Mouse (Mus musculus) heart, postnatal 0 days (tissue): ENCODE measurements at regions not wholly inside any gene's neighbourhood (a gene's known extent, or its start where the extent isn't known, plus 50 kb on each side); places are given as distances from the start of the nearest gene placed in this dataset.

Experiments used
- ATAC-seq: fragments of 200-750 bp; cut with Nextera tagmentation; 2 replicates; pipeline ENCODE4 v1.8.0; 2017; ENCODE audit warnings: low read depth, moderate number of reproducible peaks, moderate library complexity; ENCODE audit not compliant: insufficient read depth
- DNase-seq: peaks from one replicate; pipeline ENCODE4 v3.0.0-alpha.2; 2016; ENCODE audit warnings: low spot score
- H3K27ac ChIP-seq: fragments of 300-500 bp; sonication (generic); 2 replicates; pipeline ENCODE4 v1.5.1; 2014; ENCODE audit warnings: low read depth, mild to moderate bottlenecking
- H3K27me3 ChIP-seq: fragments of 300-500 bp; sonication (generic); 2 replicates; pipeline ENCODE4 v1.6.1; 2014; ENCODE audit warnings: low read length, mixed read lengths; ENCODE audit not compliant: control insufficient read depth, insufficient read depth
- H3K36me3 ChIP-seq: fragments of 300-500 bp; sonication (generic); replicated peaks from 2 replicates; pipeline ENCODE4 v1.6.1; 2014; ENCODE audit warnings: low read length, mixed read lengths; ENCODE audit not compliant: control insufficient read depth, insufficient read depth
- H3K4me1 ChIP-seq: fragments of 300-500 bp; sonication (generic); 2 replicates; pipeline ENCODE4 v1.6.1; 2014; ENCODE audit warnings: antibody characterized with exemption; ENCODE audit not compliant: control insufficient read depth, insufficient read depth
- H3K4me2 ChIP-seq: fragments of 300-500 bp; sonication (generic); 2 replicates; pipeline ENCODE4 v1.6.1; 2014; ENCODE audit warnings: low read depth, mild to moderate bottlenecking, low read length, moderate library complexity
- H3K4me3 ChIP-seq: fragments of 300-500 bp; sonication (generic); 2 replicates; pipeline ENCODE4 v1.5.1; 2014; ENCODE audit warnings: low read depth, low read length
- H3K9ac ChIP-seq: fragments of 300-500 bp; sonication (generic); replicated peaks from 2 replicates; pipeline ENCODE4 v1.6.1; 2014; ENCODE audit warnings: low read depth, low read length, mixed read lengths
- H3K9me3 ChIP-seq: fragments of 300-500 bp; sonication (generic); replicated peaks from 2 replicates; pipeline ENCODE4 v1.6.1; 2016; ENCODE audit warnings: low read length; ENCODE audit not compliant: control insufficient read depth
- CTCF ChIP-seq: IDR thresholded peaks from 2 replicates; pipeline ENCODE4 v1.5.1; 2016; ENCODE audit warnings: antibody characterized with exemption, control low read depth, low read depth
- EP300 ChIP-seq: IDR thresholded peaks from 2 replicates; pipeline ENCODE4 v1.6.1; 2016; ENCODE audit warnings: antibody characterized with exemption, low read depth
- WGBS: fragments of 180-500 bp; shearing (Covaris S2); extraction: QIAGEN DNeasy Blood & Tissue Kit; methylation state at CpG from one replicate; pipeline ENCODE4 v1.1.7; 2014; 5-methylcytosine and 5-hydroxymethylcytosine counted together

GRCm38 (mm10) chr8:88039286-88039685 is 79.3 kb upstream of the Cnep1r1 start:
- DNase-seq (no peak), ATAC-seq (no peak)
- TF ChIP-seq CTCF (no peak), EP300 (no peak)
- 32% methylated on average over 6 of the region's 6 CpGs for WGBS
- Histone ChIP-seq H3K9me3 (no peaks in the 10 kb centered on the region; the same call in 1 of the 2 replicates), H3K27ac (no peak overlapping the region), H3K4me3 (no peak overlapping the region), H3K27me3 (no peaks in the 10 kb centered on the region), H3K4me1 (no peaks in the 10 kb centered on the region), H3K4me2 (no peak overlapping the region), H3K9ac (no peak overlapping the region), H3K36me3 (no peaks in the 10 kb centered on the region)

- ATAC-seq, result no peak
- Histone ChIP-seq H3K9ac (no peak overlapping the region), H3K9me3 (no peaks in the 10 kb centered on the region; the same call in 1 of the 2 replicates), H3K27ac (no peak overlapping the region), H3K4me2 (no peak overlapping the region), H3K4me3 (no peak overlapping the region), H3K27me3 (no peaks in the 10 kb centered on the region), H3K4me1 (no peaks in the 10 kb centered on the region), H3K36me3 (no peaks in the 10 kb centered on the region)
- WGBS, result 75% methylated on average over 2 of the region's 2 CpGs
- DNase-seq, result no peak
- TF ChIP-seq CTCF (no peak), EP300 (no peak)
Measured at GRCm38 (mm10) chr8:88037994-88038393, 78.6 kb upstream of the Zfp423 start.

- no peak for DNase-seq
- no peak overlapping the region for H3K4me2 ChIP-seq
- no peaks in the 10 kb centered on the region; the same call in 1 of the 2 replicates for H3K9me3 ChIP-seq
- no peaks in the 10 kb centered on the region for H3K27me3 ChIP-seq
- H3K27ac ChIP-seq, result no peak overlapping the region
- no peaks in the 10 kb centered on the region for H3K4me1 ChIP-seq
- H3K4me3 ChIP-seq, result no peak overlapping the region
- no peak for ATAC-seq
- 70% methylated on average over 6 of the region's 6 CpGs for WGBS
- no peaks in the 10 kb centered on the region for H3K36me3 ChIP-seq
- peak; percentile 24 for TF ChIP-seq CTCF
- no peak for TF ChIP-seq EP300
- no peak overlapping the region for H3K9ac ChIP-seq
Measured at GRCm38 (mm10) chr8:88033054-88033453, 73.7 kb upstream of the Zfp423 start.

GRCm38 (mm10) chr8:88024496-88024895 is 65.1 kb upstream of the Zfp423 start:
- no peak overlapping the region for H3K4me2 ChIP-seq

GRCm38 (mm10) chr8:88023423-88023822 is 64.0 kb upstream of the Zfp423 start:
- ATAC-seq, result no peak; the same call in 1 of the 2 replicates
- H3K9me3 ChIP-seq, result no peaks in the 10 kb centered on the region
- H3K27ac ChIP-seq, result no peak overlapping the region
- H3K27me3 ChIP-seq, result no peaks in the 10 kb centered on the region
- peak; percentile 42 for DNase-seq
- H3K36me3 ChIP-seq, result no peaks in the 10 kb centered on the region
- H3K4me3 ChIP-seq, result no peak overlapping the region
- H3K4me2 ChIP-seq, result no peak overlapping the region
- WGBS, result 12% methylated on average over 5 of the region's 5 CpGs
- no peaks in the 10 kb centered on the region for H3K4me1 ChIP-seq
- TF ChIP-seq CTCF, result peak; percentile 65
- TF ChIP-seq EP300, result no peak
- H3K9ac ChIP-seq, result no peak overlapping the region

More at GRCm38 (mm10) chr8:88024496-88024895, 65.1 kb upstream of the Zfp423 start:
- no peak overlapping the region; the same call in 1 of the 2 replicates for H3K9ac ChIP-seq
- no peaks in the 10 kb centered on the region for H3K36me3 ChIP-seq
- no peak for DNase-seq
- TF ChIP-seq EP300, result no peak
- no peak for TF ChIP-seq CTCF
- H3K4me1 ChIP-seq, result no peaks in the 10 kb centered on the region
- WGBS, result 80% methylated on average over 14 of the region's 14 CpGs
- no peaks in the 10 kb centered on the region for H3K9me3 ChIP-seq
- H3K27ac ChIP-seq, result no peak overlapping the region
- no peak overlapping the region for H3K4me3 ChIP-seq
- no peaks in the 10 kb centered on the region for H3K27me3 ChIP-seq
- ATAC-seq, result no peak

GRCm38 (mm10) chr8:88022776-88023385 is 63.5 kb upstream of the Zfp423 start:
- Histone ChIP-seq H3K27ac (no peak overlapping the region), H3K9me3 (no peaks in the 10 kb centered on the region), H3K4me1 (no peaks in the 10 kb centered on the region), H3K4me3 (no peak overlapping the region), H3K36me3 (no peaks in the 10 kb centered on the region), H3K4me2 (no peak overlapping the region), H3K27me3 (no peaks in the 10 kb centered on the region), H3K9ac (no peak overlapping the region)
- DNase-seq, result no peak
- TF ChIP-seq EP300 (no peak), CTCF (no peak)
- ATAC-seq, result no peak
- WGBS, result 69% methylated on average over 16 of the region's 16 CpGs
